Mouse (Mus musculus) cerebellum, adult 9-11 months (tissue): ENCODE measurements around the gene Cfap44.

Source experiments
- DNase-seq: peaks from one replicate; pipeline ENCODE4 v3.0.0; 2022

Cfap44 gene

GRCm38 (mm10) chr16:44496971-44497464 lies 102.4 kb downstream of the Cfap44 start:
- no peak for DNase-seq

DNA sequence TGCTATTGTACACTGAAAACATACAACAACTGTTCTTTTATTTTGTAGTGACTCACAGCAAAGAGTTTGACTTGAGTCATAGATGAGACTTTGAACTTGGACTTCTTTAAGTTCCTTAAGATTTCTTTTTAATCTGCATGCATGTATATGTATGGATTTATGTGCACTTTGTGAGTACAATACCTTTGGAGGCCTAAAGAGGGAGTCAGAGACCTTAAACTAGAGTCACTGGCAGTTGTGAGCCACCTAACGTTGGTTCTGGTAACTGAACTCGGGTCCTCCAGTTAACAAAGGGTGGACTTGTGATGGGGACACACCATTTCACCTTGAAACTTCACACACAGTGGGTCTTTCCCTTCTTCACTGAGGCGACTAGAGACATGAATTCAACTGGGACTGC lies 103.9 kb downstream of the Cfap44 start:
- no peak for DNase-seq

DNA sequence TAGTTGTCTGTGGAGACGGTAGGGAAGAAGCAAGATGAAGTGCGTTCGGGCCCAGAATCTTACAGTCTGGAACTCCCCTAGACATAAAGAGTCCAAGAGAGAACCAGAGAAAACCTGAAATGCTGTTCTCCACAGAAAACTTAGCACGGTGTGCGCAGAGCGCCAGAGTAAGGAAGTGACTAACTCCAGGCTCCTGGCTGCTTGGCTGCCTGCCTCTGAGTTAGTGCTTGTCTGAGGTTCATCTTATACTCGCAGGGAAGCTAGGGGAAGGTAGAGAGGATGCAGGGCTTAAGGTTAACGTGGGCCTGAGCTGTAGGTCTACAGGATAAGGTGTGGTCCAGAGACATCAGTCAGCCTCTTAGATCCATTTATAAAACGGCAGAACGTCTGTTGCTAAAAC lies 107.2 kb downstream of the Cfap44 start:
- DNase-seq: no peak

DNA sequence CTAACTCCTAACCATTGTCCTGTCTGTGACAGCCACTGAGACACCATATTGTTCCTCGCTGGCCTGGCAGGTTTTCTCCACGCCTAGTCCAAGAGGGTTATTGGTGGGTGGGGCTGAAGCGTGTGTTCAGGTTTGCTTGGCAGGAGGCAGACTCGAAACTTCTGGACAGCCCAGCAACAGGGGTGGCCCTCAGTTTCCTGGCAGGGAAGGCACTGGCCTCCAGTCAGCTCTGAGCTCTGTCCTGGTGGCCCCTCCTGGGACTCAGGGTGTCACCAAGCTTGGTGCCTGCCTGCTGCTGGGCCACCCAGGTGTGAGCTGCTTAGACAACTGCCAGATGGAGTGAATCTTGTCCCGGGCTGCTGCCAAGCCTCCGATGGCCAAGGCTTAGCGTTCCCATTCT lies 107.7 kb downstream of the Cfap44 start:
- DNase-seq: peak; percentile 69

- DNase-seq: peak; percentile 79
These were observed 108.4 kb downstream of the Cfap44 start for GRCm38 (mm10) chr16:44502895-44503575.

- DNase-seq: no peak
These were observed 110.6 kb downstream of the Cfap44 start for GRCm38 (mm10) chr16:44505243-44505642.

- no peak for DNase-seq
These were observed 112.7 kb downstream of the Cfap44 start for GRCm38 (mm10) chr16:44507027-44507929.

GRCm38 (mm10) chr16:44508025-44508424 lies 113.4 kb downstream of the Cfap44 start:
- no peak for DNase-seq

DNA sequence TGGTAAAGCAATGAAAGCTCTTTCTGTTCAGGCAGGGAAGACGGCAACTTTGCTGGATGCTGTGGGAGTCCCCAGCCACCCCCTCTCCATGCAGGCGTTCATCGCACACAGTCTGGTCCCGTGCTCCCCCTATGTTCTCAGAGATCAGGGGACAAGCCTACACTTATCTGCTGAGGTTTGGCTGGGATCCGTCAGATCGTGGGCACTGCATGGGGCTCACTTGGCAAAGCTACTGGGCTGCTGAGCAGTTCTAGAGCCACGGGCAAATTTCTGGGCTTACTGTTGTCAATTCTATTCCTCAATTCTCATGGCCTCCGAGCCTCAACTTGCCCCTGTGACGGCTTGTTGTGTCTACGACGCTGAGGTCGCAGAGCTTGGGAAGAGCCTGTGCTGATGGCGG lies 114.2 kb downstream of the Cfap44 start:
- peak; percentile 63 for DNase-seq

- peak; percentile 75 for DNase-seq
These were observed 115.1 kb downstream of the Cfap44 start for GRCm38 (mm10) chr16:44509458-44510344.

DNA sequence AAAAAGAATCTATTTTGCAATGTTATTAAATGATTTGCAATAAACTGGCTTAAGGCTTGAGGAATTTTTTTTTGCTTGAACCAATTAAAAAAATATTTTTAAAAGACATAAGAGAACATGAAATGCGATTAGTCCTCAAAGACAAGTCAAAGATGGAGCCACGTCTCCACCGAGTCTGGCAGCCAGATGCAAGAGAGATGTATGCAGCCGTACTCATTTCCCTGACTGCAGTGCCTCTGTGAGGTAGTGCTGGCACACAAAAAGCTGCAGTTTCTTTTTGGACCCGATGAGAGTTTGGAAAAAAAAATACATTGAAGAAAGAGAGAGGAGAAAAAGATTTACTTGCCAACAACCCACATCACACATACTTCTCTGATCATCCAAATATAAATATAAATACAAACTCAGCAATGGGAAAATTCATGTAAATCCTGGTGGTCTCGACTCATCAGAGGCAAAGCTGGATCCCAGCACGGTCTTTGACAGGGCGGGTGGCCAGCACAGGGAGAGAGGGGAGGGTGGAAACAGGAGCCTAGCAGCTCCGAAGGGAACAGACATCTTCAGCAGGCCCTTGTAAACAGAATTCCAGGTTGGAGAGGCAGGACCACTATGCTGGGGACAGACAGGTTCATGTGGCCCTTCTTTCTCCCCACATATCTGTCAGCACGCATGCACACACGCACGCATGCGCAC lies 116.1 kb downstream of the Cfap44 start:
- DNase-seq: peak; percentile 50

DNA sequence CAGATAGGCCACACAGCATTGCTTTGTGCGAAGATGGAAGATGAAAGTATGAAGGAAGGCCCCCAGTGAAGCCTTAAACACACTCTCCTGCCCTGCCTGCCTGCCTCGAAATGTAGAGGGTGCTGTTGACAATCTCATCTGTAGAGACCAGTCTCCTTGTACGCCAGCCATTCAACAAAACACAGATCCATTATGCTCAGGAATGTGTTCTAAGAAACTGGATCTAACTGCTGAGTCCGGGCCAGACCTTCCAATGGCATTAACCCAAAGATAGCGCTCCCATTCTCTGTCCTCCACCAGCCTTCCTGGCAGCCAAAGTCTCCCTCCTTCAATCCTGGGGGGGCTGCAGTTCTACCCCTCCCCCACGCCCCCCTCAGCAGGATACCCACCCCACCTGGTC lies 121.9 kb downstream of the Cfap44 start:
- peak; percentile 32 for DNase-seq

GRCm38 (mm10) chr16:44523595-44523994 lies 129.0 kb downstream of the Cfap44 start:
- peak; percentile 80 for DNase-seq

DNA sequence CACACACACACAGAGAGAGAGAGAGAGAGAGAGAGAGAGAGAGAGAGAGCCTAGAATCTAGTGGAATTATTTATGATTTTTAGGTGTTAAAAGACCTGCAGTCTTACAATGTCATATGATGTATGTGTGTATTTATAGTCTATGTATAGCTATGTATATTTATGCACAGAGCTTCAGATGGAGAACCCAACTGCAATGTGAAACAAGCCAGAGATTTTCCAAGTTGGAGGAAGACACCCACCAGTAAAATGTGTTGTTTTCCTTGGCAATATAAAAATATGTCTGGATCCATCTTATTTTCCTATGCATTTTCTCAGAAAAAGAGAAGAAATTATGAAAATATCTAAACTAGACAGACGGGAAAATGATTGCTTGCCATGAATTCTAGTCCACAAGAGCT lies 131.4 kb downstream of the Cfap44 start:
- DNase-seq: no peak

- peak; percentile 81 for DNase-seq
These were observed 132.1 kb downstream of the Cfap44 start for GRCm38 (mm10) chr16:44526689-44527088.

GRCm38 (mm10) chr16:44527218-44527905 lies 132.8 kb downstream of the Cfap44 start:
- peak; percentile 30 for DNase-seq

DNA sequence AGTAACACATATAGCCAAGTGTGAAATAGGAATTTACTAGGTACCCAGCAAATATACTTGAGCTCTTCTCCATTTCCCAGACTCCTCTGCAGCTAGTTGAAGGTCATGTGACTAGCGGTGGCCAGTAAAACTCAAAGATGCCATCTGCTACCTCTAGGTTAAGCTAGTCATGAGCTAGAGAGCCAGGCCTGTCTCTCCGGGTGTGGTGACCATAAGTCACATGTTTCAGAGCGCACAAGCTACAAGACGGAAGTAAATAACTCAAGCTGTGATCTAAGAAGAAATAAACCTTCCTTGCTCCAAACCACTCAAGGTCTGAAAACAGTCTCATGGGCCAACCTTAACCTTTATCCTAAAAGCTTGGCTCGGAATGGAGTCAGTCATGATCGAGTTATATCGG lies 134.4 kb downstream of the Cfap44 start:
- peak; percentile 18 for DNase-seq

DNA sequence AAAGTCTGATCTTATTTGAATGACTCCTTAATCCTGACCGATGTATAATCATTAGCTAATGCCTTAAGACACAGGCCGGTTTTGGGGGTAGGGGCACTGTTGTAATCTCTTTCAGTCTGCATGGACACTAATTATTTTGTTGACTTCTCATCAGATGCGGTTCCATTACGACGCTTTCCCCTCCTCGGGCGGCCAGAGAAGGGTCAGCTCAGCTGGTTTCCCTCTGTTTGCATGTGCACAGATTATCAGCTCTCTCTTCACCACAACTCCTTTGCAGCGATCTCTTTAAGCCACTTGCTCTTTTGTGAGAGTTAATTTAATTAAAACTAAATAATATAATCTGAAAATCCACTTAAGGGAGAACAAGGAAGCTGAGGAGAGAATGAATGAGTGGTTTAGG lies 135.1 kb downstream of the Cfap44 start:
- DNase-seq: peak; percentile 14

DNA sequence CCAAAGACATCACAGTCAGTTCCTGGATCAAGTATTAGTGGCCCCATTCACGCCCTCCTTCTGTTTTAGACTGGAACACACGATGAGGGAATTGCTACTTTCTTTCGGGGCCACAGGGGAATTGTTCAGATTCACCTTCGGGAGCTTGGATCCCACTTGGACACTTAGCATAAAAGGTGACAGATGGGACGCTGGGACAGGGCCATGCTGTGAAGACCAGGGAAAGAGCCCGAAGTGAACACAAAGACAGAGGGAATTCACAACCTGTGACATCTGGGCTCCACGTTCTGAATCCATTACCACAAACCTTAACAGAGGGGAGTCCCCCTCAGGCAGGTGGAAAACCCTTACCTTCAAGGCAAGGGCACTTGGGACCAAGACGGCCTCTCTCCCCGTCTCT lies 135.6 kb downstream of the Cfap44 start:
- peak; percentile 59 for DNase-seq

GRCm38 (mm10) chr16:44530829-44531228 lies 136.2 kb downstream of the Cfap44 start:
- DNase-seq: peak; percentile 43

DNA sequence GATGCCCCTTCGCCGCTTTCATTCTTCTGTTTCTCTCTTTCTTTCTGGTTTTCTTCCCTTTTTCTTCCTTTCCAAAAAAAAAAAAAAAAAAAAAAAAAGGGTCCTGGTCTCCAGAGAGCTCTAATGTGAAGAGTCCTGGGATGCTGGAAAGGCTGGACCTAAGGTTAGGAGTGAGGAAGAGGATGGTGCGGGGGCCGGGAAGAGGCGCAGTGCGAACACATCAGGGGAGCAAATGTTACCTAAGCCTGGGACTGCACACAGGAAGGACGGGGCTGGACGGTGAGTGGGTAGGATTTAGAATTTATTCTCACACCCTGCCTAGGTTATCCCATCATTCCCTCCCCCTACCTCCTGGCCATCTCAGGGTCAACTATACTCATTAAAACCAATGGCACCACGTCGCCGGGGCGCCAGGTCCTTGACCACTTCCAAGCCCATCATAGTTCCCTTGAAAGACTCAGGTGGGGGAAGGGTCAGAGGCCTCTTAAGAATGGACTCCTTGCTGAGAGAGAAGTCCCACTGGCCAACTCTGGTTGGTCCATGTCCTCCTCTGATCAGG lies 136.7 kb downstream of the Cfap44 start:
- DNase-seq: no peak
